Mouse (Mus musculus): ENCODE data around the gene Prune1. TPM values are rescaled to one million over a fixed set of nuclear protein-coding genes. Genes with fewer than 3 reads are reported as not detected.

Gene Prune1
- 24.7 and 32.2 TPM in 2 replicates for polyA plus RNA-seq (2014; fragmentation: Nextera tagmentation; extraction: Ambion mirVana)

GRCm38 (mm10) chr3:95281216-95282126, at the start of gene Prune1, which contains the start of gene Mindy1:
Prune1 (minus strand) TSS chr3:95282076.
Mindy1 (plus strand) TSS chr3:95281345.
- Histone ChIP-seq H3K36me3 (ENCODE audit: control insufficient read depth, insufficient read depth, low read length) (no peaks in the 10 kb centered on the region), H3K27me3 (ENCODE audit: control insufficient read depth, insufficient read depth, low read length) (no peaks in the 10 kb centered on the region), H3K4me1 (ENCODE audit: control insufficient read depth, insufficient read depth, low read length) (peaks cover 9% of the 10 kb centered on the region), H3K4me3 (ENCODE audit: low read depth, low read length) (peak within 1 kb of the TSS; percentile 84), H3K4me2 (peak within 1 kb of the TSS; percentile 81), H3K9me3 (replicated peaks; ENCODE audit: control insufficient read depth, low read length) (no peaks in the 10 kb centered on the region), H3K27ac (ENCODE audit: low read depth, low read length) (peak within 1 kb of the TSS; percentile 98), H3K9ac (ENCODE audit: low read depth, low read length) (peak within 1 kb of the TSS; percentile 96)
- peak; percentile 87 for ATAC-seq (replicated peaks; ENCODE audit: insufficient number of reproducible peaks, low FRiP score, low TSS enrichment)
- WGBS (ENCODE audit: insufficient replicate concordance): under 1% methylated on average over 53 of the region's 53 CpGs

GRCm38 (mm10) chr3:95331528-95331927, 49.7 kb upstream of the Prune1 start:
- Histone ChIP-seq H3K4me1 (ENCODE audit: control insufficient read depth, insufficient read depth, low read length) (no peaks in the 10 kb centered on the region), H3K27me3 (ENCODE audit: control insufficient read depth, insufficient read depth, low read length) (no peaks in the 10 kb centered on the region), H3K36me3 (ENCODE audit: control insufficient read depth, insufficient read depth, low read length) (peaks cover 37% of the 10 kb centered on the region), H3K27ac (ENCODE audit: low read depth, low read length) (no peak overlapping the region), H3K9me3 (replicated peaks; ENCODE audit: control insufficient read depth, low read length) (no peaks in the 10 kb centered on the region), H3K4me2 (no peak overlapping the region), H3K4me3 (ENCODE audit: low read depth, low read length) (no peak overlapping the region), H3K9ac (ENCODE audit: low read depth, low read length) (no peak overlapping the region)
- 85% methylated on average over 1 of the region's 1 CpGs for WGBS (ENCODE audit: insufficient replicate concordance)
- no peak for ATAC-seq (replicated peaks; ENCODE audit: insufficient number of reproducible peaks, low FRiP score, low TSS enrichment)

- H3K4me3 ChIP-seq (ENCODE audit: low read depth, low read length): no peak overlapping the region
- H3K4me2 ChIP-seq: no peak overlapping the region
Observed at GRCm38 (mm10) chr3:95328803-95329404, 47.0 kb upstream of the Prune1 start.

GRCm38 (mm10) chr3:95324454-95325144, 42.7 kb upstream of the Prune1 start:
- Histone ChIP-seq H3K27me3 (ENCODE audit: control insufficient read depth, insufficient read depth, low read length) (no peaks in the 10 kb centered on the region), H3K27ac (ENCODE audit: low read depth, low read length) (no peak overlapping the region), H3K4me1 (ENCODE audit: control insufficient read depth, insufficient read depth, low read length) (0 out of 2 replicates have a peak, but pooled peaks cover 5% of the 10 kb centered on the region), H3K4me3 (ENCODE audit: low read depth, low read length) (no peak overlapping the region), H3K4me2 (no peak overlapping the region), H3K36me3 (ENCODE audit: control insufficient read depth, insufficient read depth, low read length) (peaks cover 58% of the 10 kb centered on the region), H3K9ac (ENCODE audit: low read depth, low read length) (no peak overlapping the region), H3K9me3 (replicated peaks; ENCODE audit: control insufficient read depth, low read length) (no peaks in the 10 kb centered on the region)
- 88% methylated on average over 6 of the region's 6 CpGs for WGBS (ENCODE audit: insufficient replicate concordance)
- ATAC-seq (replicated peaks; ENCODE audit: insufficient number of reproducible peaks, low FRiP score, low TSS enrichment): no peak

More at GRCm38 (mm10) chr3:95328803-95329404, 47.0 kb upstream of the Prune1 start:
- no peaks in the 10 kb centered on the region for H3K4me1 ChIP-seq (ENCODE audit: control insufficient read depth, insufficient read depth, low read length)
- ATAC-seq (replicated peaks; ENCODE audit: insufficient number of reproducible peaks, low FRiP score, low TSS enrichment): no peak
- H3K9ac ChIP-seq (ENCODE audit: low read depth, low read length): no peak overlapping the region
- no peaks in the 10 kb centered on the region for H3K9me3 ChIP-seq (replicated peaks; ENCODE audit: control insufficient read depth, low read length)
- WGBS (ENCODE audit: insufficient replicate concordance): 80% methylated on average over 1 of the region's 1 CpGs
- H3K36me3 ChIP-seq (ENCODE audit: control insufficient read depth, insufficient read depth, low read length): peaks cover 38% of the 10 kb centered on the region
- no peak overlapping the region for H3K27ac ChIP-seq (ENCODE audit: low read depth, low read length)
- no peaks in the 10 kb centered on the region for H3K27me3 ChIP-seq (ENCODE audit: control insufficient read depth, insufficient read depth, low read length)

GRCm38 (mm10) chr3:95323429-95323828, 41.6 kb upstream of the Prune1 start:
- 91% methylated on average over 3 of the region's 3 CpGs for WGBS (ENCODE audit: insufficient replicate concordance)
- no peak for ATAC-seq (replicated peaks; ENCODE audit: insufficient number of reproducible peaks, low FRiP score, low TSS enrichment)
- Histone ChIP-seq H3K4me3 (ENCODE audit: low read depth, low read length) (no peak overlapping the region), H3K27ac (ENCODE audit: low read depth, low read length) (no peak overlapping the region), H3K36me3 (ENCODE audit: control insufficient read depth, insufficient read depth, low read length) (peaks cover 58% of the 10 kb centered on the region), H3K9me3 (replicated peaks; ENCODE audit: control insufficient read depth, low read length) (no peaks in the 10 kb centered on the region), H3K9ac (ENCODE audit: low read depth, low read length) (no peak overlapping the region), H3K4me1 (ENCODE audit: control insufficient read depth, insufficient read depth, low read length) (peaks cover 15% of the 10 kb centered on the region), H3K27me3 (ENCODE audit: control insufficient read depth, insufficient read depth, low read length) (no peaks in the 10 kb centered on the region), H3K4me2 (no peak overlapping the region)

- Histone ChIP-seq H3K9me3 (replicated peaks; ENCODE audit: control insufficient read depth, low read length) (no peaks in the 10 kb centered on the region), H3K27me3 (ENCODE audit: control insufficient read depth, insufficient read depth, low read length) (no peaks in the 10 kb centered on the region), H3K9ac (ENCODE audit: low read depth, low read length) (no peak overlapping the region), H3K4me3 (ENCODE audit: low read depth, low read length) (no peak overlapping the region), H3K4me1 (ENCODE audit: control insufficient read depth, insufficient read depth, low read length) (peaks cover 35% of the 10 kb centered on the region), H3K36me3 (ENCODE audit: control insufficient read depth, insufficient read depth, low read length) (peaks cover 43% of the 10 kb centered on the region), H3K27ac (ENCODE audit: low read depth, low read length) (no peak overlapping the region), H3K4me2 (no peak overlapping the region)
- no peak for ATAC-seq (replicated peaks; ENCODE audit: insufficient number of reproducible peaks, low FRiP score, low TSS enrichment)
- 72% methylated on average over 12 of the region's 12 CpGs for WGBS (ENCODE audit: insufficient replicate concordance)
Observed at GRCm38 (mm10) chr3:95319701-95320625, 38.1 kb upstream of the Prune1 start.

GRCm38 (mm10) chr3:95319110-95319509, 37.2 kb upstream of the Prune1 start:
- peak overlapping the region; percentile 40 for H3K4me2 ChIP-seq
- peaks cover 35% of the 10 kb centered on the region for H3K36me3 ChIP-seq (ENCODE audit: control insufficient read depth, insufficient read depth, low read length)
- no peaks in the 10 kb centered on the region for H3K9me3 ChIP-seq (replicated peaks; ENCODE audit: control insufficient read depth, low read length)
- H3K4me1 ChIP-seq (ENCODE audit: control insufficient read depth, insufficient read depth, low read length): peaks cover 37% of the 10 kb centered on the region
- H3K27ac ChIP-seq (ENCODE audit: low read depth, low read length): peak overlapping the region; percentile 65
- no peak for ATAC-seq (replicated peaks; ENCODE audit: insufficient number of reproducible peaks, low FRiP score, low TSS enrichment)
- peak overlapping the region; percentile 1; the same call in 1 of the 2 replicates for H3K9ac ChIP-seq (ENCODE audit: low read depth, low read length)
- no peak overlapping the region for H3K4me3 ChIP-seq (ENCODE audit: low read depth, low read length)
- H3K27me3 ChIP-seq (ENCODE audit: control insufficient read depth, insufficient read depth, low read length): no peaks in the 10 kb centered on the region
- 53% methylated on average over 2 of the region's 2 CpGs for WGBS (ENCODE audit: insufficient replicate concordance)

All from heart, embryonic 11.5 days (tissue).